Mouse (Mus musculus) neural tube, embryonic 12.5 days (tissue): ENCODE results near the gene Lmod3. TPM values are rescaled to one million over a fixed set of nuclear protein-coding genes. Genes with fewer than 3 reads are reported as not detected.

Experiments
- ATAC-seq: fragments of 200-750 bp; cut with Nextera tagmentation; 2 replicates; pipeline ENCODE4 v1.8.0; 2017; ENCODE audit warnings: low read depth, mild to moderate bottlenecking, moderate TSS enrichment, moderate library complexity; ENCODE audit not compliant: low FRiP score
- H3K27ac ChIP-seq: fragments of 300-500 bp; sonication (generic); 2 replicates; pipeline ENCODE4 v1.5.1; 2016
- H3K27me3 ChIP-seq: fragments of 300-500 bp; sonication (generic); replicated peaks from 2 replicates; pipeline ENCODE4 v1.6.1; 2016; ENCODE audit warnings: mild to moderate bottlenecking
- H3K36me3 ChIP-seq: fragments of 300-500 bp; sonication (generic); 2 replicates; pipeline ENCODE4 v1.6.1; 2016; ENCODE audit warnings: mild to moderate bottlenecking
- H3K4me1 ChIP-seq: fragments of 300-500 bp; sonication (generic); 2 replicates; pipeline ENCODE4 v1.6.1; 2016
- H3K4me2 ChIP-seq: fragments of 300-500 bp; sonication (generic); replicated peaks from 2 replicates; pipeline ENCODE4 v1.6.1; 2016; ENCODE audit warnings: mild to moderate bottlenecking
- H3K4me3 ChIP-seq: fragments of 300-500 bp; sonication (generic); 2 replicates; pipeline ENCODE4 v1.5.1; 2016
- H3K9ac ChIP-seq: fragments of 300-500 bp; sonication (generic); 2 replicates; pipeline ENCODE4 v1.6.1; 2016; ENCODE audit warnings: mild to moderate bottlenecking
- H3K9me3 ChIP-seq: fragments of 300-500 bp; sonication (generic); 2 replicates; pipeline ENCODE4 v1.6.1; 2016; ENCODE audit warnings: mild to moderate bottlenecking
- WGBS: fragments of 180-500 bp; shearing (Covaris S2); methylation state at CpG from one replicate; pipeline ENCODE4 v1.1.7; 2016; 5-methylcytosine and 5-hydroxymethylcytosine counted together
- polyA plus RNA-seq: library from polyadenylated mRNA; unstranded; fragments of >200 nt; fragmentation: Nextera tagmentation; extraction: Ambion mirVana; gene quantifications from 2 replicates; pipeline ENCODE4 v1.2.1, GENCODE M21; 2016

Lmod3 gene
- polyA plus RNA-seq, result 1.6 and 1.8 TPM in 2 replicates

- H3K9me3 ChIP-seq, result no peaks in the 10 kb centered on the region
- no peaks in the 10 kb centered on the region for H3K4me1 ChIP-seq
- H3K9ac ChIP-seq, result no peak within 1 kb of the TSS
- no peak within 1 kb of the TSS for H3K4me3 ChIP-seq
- H3K36me3 ChIP-seq, result no peaks in the 10 kb centered on the region
- ATAC-seq, result no peak
- H3K27me3 ChIP-seq, result no peaks in the 10 kb centered on the region
- WGBS, result 47% methylated on average over 9 of the region's 9 CpGs
- H3K27ac ChIP-seq, result no peak within 1 kb of the TSS
- H3K4me2 ChIP-seq, result no peak within 1 kb of the TSS
These were observed at the start of gene Lmod3 for GRCm38 (mm10) chr6:97252711-97253221. TSS of gene Lmod3 (minus strand) at chr6:97252759.

GRCm38 (mm10) chr6:97302303-97302702 lies 49.7 kb upstream of the Lmod3 start:
- Histone ChIP-seq H3K9me3 (no peaks in the 10 kb centered on the region), H3K27ac (no peak overlapping the region), H3K4me2 (no peak overlapping the region), H3K36me3 (peaks cover 46% of the 10 kb centered on the region), H3K4me1 (no peaks in the 10 kb centered on the region), H3K9ac (no peak overlapping the region), H3K27me3 (no peaks in the 10 kb centered on the region), H3K4me3 (no peak overlapping the region)
- WGBS, result 80% methylated on average over 7 of the region's 7 CpGs
- ATAC-seq, result no peak

- H3K4me1 ChIP-seq, result no peaks in the 10 kb centered on the region
- H3K4me3 ChIP-seq, result no peak overlapping the region
- no peak for ATAC-seq
- peaks cover 52% of the 10 kb centered on the region for H3K36me3 ChIP-seq
- no peaks in the 10 kb centered on the region for H3K9me3 ChIP-seq
- H3K4me2 ChIP-seq, result no peak overlapping the region
- 93% methylated on average over 6 of the region's 6 CpGs for WGBS
- no peaks in the 10 kb centered on the region for H3K27me3 ChIP-seq
- no peak overlapping the region for H3K9ac ChIP-seq
- no peak overlapping the region for H3K27ac ChIP-seq
These were observed 48.1 kb upstream of the Lmod3 start for GRCm38 (mm10) chr6:97300659-97301058.

- Histone ChIP-seq H3K9ac (no peak overlapping the region), H3K4me3 (no peak overlapping the region), H3K27me3 (no peaks in the 10 kb centered on the region), H3K36me3 (peaks cover 52% of the 10 kb centered on the region), H3K4me2 (no peak overlapping the region), H3K9me3 (no peaks in the 10 kb centered on the region), H3K27ac (no peak overlapping the region), H3K4me1 (no peaks in the 10 kb centered on the region)
- ATAC-seq, result no peak
- 95% methylated on average over 6 of the region's 6 CpGs for WGBS
These were observed 47.6 kb upstream of the Lmod3 start for GRCm38 (mm10) chr6:97300180-97300579.

GRCm38 (mm10) chr6:97297151-97297550 lies 44.6 kb upstream of the Lmod3 start:
- no peaks in the 10 kb centered on the region for H3K27me3 ChIP-seq
- H3K4me1 ChIP-seq, result no peaks in the 10 kb centered on the region
- H3K4me3 ChIP-seq, result no peak overlapping the region
- peaks cover 67% of the 10 kb centered on the region for H3K36me3 ChIP-seq
- H3K4me2 ChIP-seq, result no peak overlapping the region
- H3K27ac ChIP-seq, result no peak overlapping the region
- no peak overlapping the region for H3K9ac ChIP-seq
- WGBS, result 90% methylated on average over 3 of the region's 3 CpGs
- ATAC-seq, result no peak
- no peaks in the 10 kb centered on the region for H3K9me3 ChIP-seq

GRCm38 (mm10) chr6:97295866-97296527 lies 43.4 kb upstream of the Lmod3 start:
- WGBS, result 93% methylated on average over 21 of the region's 21 CpGs
- peaks cover 79% of the 10 kb centered on the region for H3K36me3 ChIP-seq
- H3K4me2 ChIP-seq, result no peak overlapping the region
- no peak overlapping the region for H3K4me3 ChIP-seq
- no peaks in the 10 kb centered on the region for H3K27me3 ChIP-seq
- no peaks in the 10 kb centered on the region for H3K9me3 ChIP-seq
- ATAC-seq, result no peak
- no peak overlapping the region for H3K27ac ChIP-seq
- 0 out of 2 replicates have a peak, but pooled peaks cover 6% of the 10 kb centered on the region for H3K4me1 ChIP-seq
- no peak overlapping the region for H3K9ac ChIP-seq

GRCm38 (mm10) chr6:97295416-97295815 lies 42.9 kb upstream of the Lmod3 start:
- Histone ChIP-seq H3K27ac (no peak overlapping the region), H3K27me3 (no peaks in the 10 kb centered on the region), H3K9ac (no peak overlapping the region), H3K4me2 (no peak overlapping the region), H3K9me3 (no peaks in the 10 kb centered on the region), H3K4me1 (0 out of 2 replicates have a peak, but pooled peaks cover 6% of the 10 kb centered on the region), H3K36me3 (peaks cover 77% of the 10 kb centered on the region), H3K4me3 (no peak overlapping the region)
- no peak for ATAC-seq
- WGBS, result 85% methylated on average over 9 of the region's 9 CpGs

- 90% methylated on average over 12 of the region's 12 CpGs for WGBS
- no peak for ATAC-seq
- peaks cover 65% of the 10 kb centered on the region for H3K36me3 ChIP-seq
These were observed 41.4 kb upstream of the Lmod3 start for GRCm38 (mm10) chr6:97293667-97294569.

GRCm38 (mm10) chr6:97292894-97293293 lies 40.3 kb upstream of the Lmod3 start:
- H3K27ac ChIP-seq, result no peak overlapping the region
- H3K9me3 ChIP-seq, result no peaks in the 10 kb centered on the region
- H3K36me3 ChIP-seq, result peaks cover 65% of the 10 kb centered on the region
- no peak for ATAC-seq
- no peak overlapping the region for H3K9ac ChIP-seq
- WGBS, result 86% methylated on average over 5 of the region's 5 CpGs
- 0 out of 2 replicates have a peak, but pooled peaks cover 6% of the 10 kb centered on the region for H3K4me1 ChIP-seq
- no peak overlapping the region for H3K4me3 ChIP-seq
- H3K4me2 ChIP-seq, result no peak overlapping the region
- H3K27me3 ChIP-seq, result no peaks in the 10 kb centered on the region

More at GRCm38 (mm10) chr6:97293667-97294569, 41.4 kb upstream of the Lmod3 start:
- Histone ChIP-seq H3K9me3 (no peaks in the 10 kb centered on the region), H3K27ac (no peak overlapping the region), H3K4me3 (no peak overlapping the region), H3K27me3 (no peaks in the 10 kb centered on the region), H3K4me1 (0 out of 2 replicates have a peak, but pooled peaks cover 6% of the 10 kb centered on the region), H3K4me2 (no peak overlapping the region), H3K9ac (no peak overlapping the region)

GRCm38 (mm10) chr6:97292096-97292495 lies 39.5 kb upstream of the Lmod3 start:
- Histone ChIP-seq H3K36me3 (peaks cover 65% of the 10 kb centered on the region), H3K27ac (no peak overlapping the region), H3K4me3 (no peak overlapping the region), H3K9ac (no peak overlapping the region), H3K4me1 (0 out of 2 replicates have a peak, but pooled peaks cover 6% of the 10 kb centered on the region), H3K4me2 (no peak overlapping the region), H3K9me3 (no peaks in the 10 kb centered on the region), H3K27me3 (no peaks in the 10 kb centered on the region)
- 95% methylated on average over 3 of the region's 3 CpGs for WGBS
- ATAC-seq, result no peak

GRCm38 (mm10) chr6:97291159-97291908 lies 38.8 kb upstream of the Lmod3 start:
- ATAC-seq, result no peak
- Histone ChIP-seq H3K9me3 (no peaks in the 10 kb centered on the region), H3K27me3 (no peaks in the 10 kb centered on the region), H3K4me2 (no peak overlapping the region), H3K9ac (no peak overlapping the region), H3K4me3 (no peak overlapping the region), H3K4me1 (0 out of 2 replicates have a peak, but pooled peaks cover 6% of the 10 kb centered on the region), H3K36me3 (peaks cover 58% of the 10 kb centered on the region), H3K27ac (no peak overlapping the region)
- 72% methylated on average over 21 of the region's 21 CpGs for WGBS
